Mouse (Mus musculus) ES-Bruce4 (cell line): ENCODE measurements around the gene Ldlrap1. TPM values are rescaled to one million over a fixed set of nuclear protein-coding genes. Genes with fewer than 3 reads are reported as not detected.

Experiments used
- H3K27ac ChIP-seq: 2 replicates; pipeline ENCODE4 v1.5.1; 2012; ENCODE audit warnings: low read length, inconsistent platforms; ENCODE audit not compliant: insufficient read depth
- H3K27me3 ChIP-seq: 2 replicates; pipeline ENCODE4 v1.6.1; 2012; ENCODE audit warnings: mild to moderate bottlenecking, low read length, inconsistent platforms; ENCODE audit not compliant: control insufficient read depth, poor library complexity, insufficient read depth, severe bottlenecking
- H3K36me3 ChIP-seq: 2 replicates; pipeline ENCODE4 v1.6.1; 2012; ENCODE audit warnings: inconsistent platforms, mild to moderate bottlenecking, low read length, moderate library complexity; ENCODE audit not compliant: control insufficient read depth, poor library complexity, insufficient read depth, severe bottlenecking
- H3K4me1 ChIP-seq: one replicate; pipeline ENCODE4 v1.8.1; 2011; ENCODE audit warnings: low read length; ENCODE audit not compliant: control insufficient read depth, insufficient read depth
- H3K4me3 ChIP-seq: 2 replicates; pipeline ENCODE4 v1.5.1; 2011; ENCODE audit warnings: low read depth, mild to moderate bottlenecking, low read length
- H3K9ac ChIP-seq: 2 replicates; pipeline ENCODE4 v1.6.1; 2012; ENCODE audit warnings: low read depth, mild to moderate bottlenecking, inconsistent platforms; ENCODE audit not compliant: poor library complexity, severe bottlenecking
- H3K9me3 ChIP-seq: replicated peaks from 2 replicates; pipeline ENCODE4 v1.6.1; 2012; ENCODE audit warnings: mild to moderate bottlenecking, low read length, inconsistent platforms; ENCODE audit not compliant: control insufficient read depth, poor library complexity, insufficient read depth, severe bottlenecking
- CTCF ChIP-seq: IDR thresholded peaks from one replicate; pipeline ENCODE4 v1.8.1; 2011; ENCODE audit warnings: low read depth, low read length
- EP300 ChIP-seq: IDR thresholded peaks from 2 replicates; pipeline ENCODE4 v1.6.1; 2011; ENCODE audit warnings: low read depth, low read length; ENCODE audit not compliant: insufficient read depth
- POLR2A ChIP-seq: IDR thresholded peaks from one replicate; pipeline ENCODE4 v1.8.1; 2011; ENCODE audit warnings: low read length; ENCODE audit not compliant: insufficient read depth
- polyA plus RNA-seq: library from polyadenylated mRNA; stranded (reverse); fragments of >200 nt; gene quantifications from 2 replicates; pipeline ENCODE4 v1.2.4, GENCODE M21; 2011; ENCODE audit warnings: low read depth; ENCODE audit not compliant: missing spikeins, insufficient read depth, insufficient read length

Ldlrap1 gene
- polyA plus RNA-seq, 1 experiment: 18.9 TPM

- Histone ChIP-seq H3K9me3 (no peaks in the 10 kb centered on the region), H3K4me1 (peaks cover 7% of the 10 kb centered on the region), H3K9ac (no peak overlapping the region), H3K4me3 (no peak overlapping the region), H3K36me3 (0 out of 2 replicates have a peak, but pooled peaks cover 4% of the 10 kb centered on the region), H3K27ac (no peak overlapping the region), H3K27me3 (no peaks in the 10 kb centered on the region)
- TF ChIP-seq EP300 (no peak), CTCF (no peak)
Observed at GRCm38 (mm10) chr4:134750825-134751224, 17.0 kb downstream of the Ldlrap1 start.

- Histone ChIP-seq H3K4me1 (peaks cover 5% of the 10 kb centered on the region), H3K27ac (peak overlapping the region; percentile 52), H3K4me3 (no peak overlapping the region), H3K27me3 (no peaks in the 10 kb centered on the region), H3K36me3 (0 out of 2 replicates have a peak, but pooled peaks cover 4% of the 10 kb centered on the region), H3K9ac (no peak overlapping the region), H3K9me3 (no peaks in the 10 kb centered on the region)
- no peak for TF ChIP-seq POLR2A
Observed at GRCm38 (mm10) chr4:134750263-134750662, 17.6 kb downstream of the Ldlrap1 start.

GRCm38 (mm10) chr4:134749301-134750030 lies 18.4 kb downstream of the Ldlrap1 start:
- Histone ChIP-seq H3K27me3 (no peaks in the 10 kb centered on the region), H3K36me3 (0 out of 2 replicates have a peak, but pooled peaks cover 4% of the 10 kb centered on the region), H3K9ac (no peak overlapping the region), H3K27ac (peak overlapping the region; percentile 52), H3K4me1 (peaks cover 5% of the 10 kb centered on the region), H3K9me3 (no peaks in the 10 kb centered on the region), H3K4me3 (no peak overlapping the region)
- TF ChIP-seq CTCF: peak; percentile 77
- TF ChIP-seq POLR2A: no peak
- 0 out of 2 replicates have a peak, but pooled peaks have one; percentile 24 for TF ChIP-seq EP300

GRCm38 (mm10) chr4:134745900-134746661 lies 21.7 kb downstream of the Ldlrap1 start:
- no peak overlapping the region for H3K27ac ChIP-seq
- no peaks in the 10 kb centered on the region for H3K27me3 ChIP-seq
- TF ChIP-seq POLR2A (no peak), EP300 (no peak), CTCF (peak; percentile 70)
- H3K36me3 ChIP-seq: 0 out of 2 replicates have a peak, but pooled peaks cover 4% of the 10 kb centered on the region
- H3K4me3 ChIP-seq: no peak overlapping the region
- H3K4me1 ChIP-seq: peaks cover 5% of the 10 kb centered on the region
- H3K9ac ChIP-seq: no peak overlapping the region
- H3K9me3 ChIP-seq: no peaks in the 10 kb centered on the region

GRCm38 (mm10) chr4:134743881-134744633 lies 23.8 kb downstream of the Ldlrap1 start:
- no peaks in the 10 kb centered on the region for H3K4me1 ChIP-seq
- H3K9ac ChIP-seq: no peak overlapping the region
- no peaks in the 10 kb centered on the region for H3K9me3 ChIP-seq
- H3K36me3 ChIP-seq: 0 out of 2 replicates have a peak, but pooled peaks cover 4% of the 10 kb centered on the region
- no peak overlapping the region for H3K27ac ChIP-seq
- no peaks in the 10 kb centered on the region for H3K27me3 ChIP-seq
- no peak overlapping the region for H3K4me3 ChIP-seq
- TF ChIP-seq CTCF (no peak), EP300 (no peak), POLR2A (no peak)
